Mouse (Mus musculus) heart, embryonic 11.5 days (tissue): ENCODE data around the gene Olig1. TPM values are rescaled to one million over a fixed set of nuclear protein-coding genes. Genes with fewer than 3 reads are reported as not detected.
A peak's percentile ranks its signal among the peaks of the same experiment; 100 is the strongest.

Experiments
- ATAC-seq: fragments of 200-750 bp; cut with Nextera tagmentation; replicated peaks from 2 replicates; pipeline ENCODE4 v1.8.0; 2017; ENCODE audit warnings: moderate library complexity; ENCODE audit not compliant: insufficient number of reproducible peaks, low FRiP score, low TSS enrichment
- H3K27ac ChIP-seq: fragments of 300-500 bp; sonication (generic); 2 replicates; pipeline ENCODE4 v1.5.1; 2014; ENCODE audit warnings: mild to moderate bottlenecking, low read depth, low read length
- H3K27me3 ChIP-seq: fragments of 300-500 bp; sonication (generic); 2 replicates; pipeline ENCODE4 v1.6.1; 2014; ENCODE audit warnings: mild to moderate bottlenecking, low read length, mixed read lengths; ENCODE audit not compliant: control insufficient read depth, insufficient read depth
- H3K36me3 ChIP-seq: fragments of 300-500 bp; sonication (generic); 2 replicates; pipeline ENCODE4 v1.6.1; 2014; ENCODE audit warnings: mild to moderate bottlenecking, low read length, moderate library complexity, mixed read lengths; ENCODE audit not compliant: control insufficient read depth, insufficient read depth
- H3K4me1 ChIP-seq: fragments of 300-500 bp; sonication (generic); 2 replicates; pipeline ENCODE4 v1.6.1; 2014; ENCODE audit warnings: low read length; ENCODE audit not compliant: control insufficient read depth, insufficient read depth
- H3K4me2 ChIP-seq: fragments of 300-500 bp; sonication (generic); 2 replicates; pipeline ENCODE4 v1.6.1; 2014; ENCODE audit warnings: mild to moderate bottlenecking, moderate library complexity
- H3K4me3 ChIP-seq: fragments of 300-500 bp; sonication (generic); 2 replicates; pipeline ENCODE4 v1.5.1; 2014; ENCODE audit warnings: low read depth, low read length
- H3K9ac ChIP-seq: fragments of 300-500 bp; sonication (generic); 2 replicates; pipeline ENCODE4 v1.6.1; 2014; ENCODE audit warnings: mild to moderate bottlenecking, low read depth, low read length, moderate library complexity
- H3K9me3 ChIP-seq: fragments of 300-500 bp; sonication (generic); replicated peaks from 2 replicates; pipeline ENCODE4 v1.6.1; 2016; ENCODE audit warnings: low read length; ENCODE audit not compliant: control insufficient read depth
- WGBS: fragments of 180-500 bp; shearing (Covaris S2); extraction: QIAGEN DNeasy Blood & Tissue Kit; methylation state at CpG from one replicate; pipeline ENCODE4 v1.1.7; 2014; ENCODE audit not compliant: insufficient replicate concordance; 5-methylcytosine and 5-hydroxymethylcytosine counted together
- polyA plus RNA-seq: library from polyadenylated mRNA; unstranded; fragments of >200 nt; fragmentation: Nextera tagmentation; extraction: Ambion mirVana; gene quantifications from 2 replicates; pipeline ENCODE4 v1.2.1, GENCODE M21; 2014

Olig1 gene
- polyA plus RNA-seq, 1 experiment from 2014 or later: not detected

DNA sequence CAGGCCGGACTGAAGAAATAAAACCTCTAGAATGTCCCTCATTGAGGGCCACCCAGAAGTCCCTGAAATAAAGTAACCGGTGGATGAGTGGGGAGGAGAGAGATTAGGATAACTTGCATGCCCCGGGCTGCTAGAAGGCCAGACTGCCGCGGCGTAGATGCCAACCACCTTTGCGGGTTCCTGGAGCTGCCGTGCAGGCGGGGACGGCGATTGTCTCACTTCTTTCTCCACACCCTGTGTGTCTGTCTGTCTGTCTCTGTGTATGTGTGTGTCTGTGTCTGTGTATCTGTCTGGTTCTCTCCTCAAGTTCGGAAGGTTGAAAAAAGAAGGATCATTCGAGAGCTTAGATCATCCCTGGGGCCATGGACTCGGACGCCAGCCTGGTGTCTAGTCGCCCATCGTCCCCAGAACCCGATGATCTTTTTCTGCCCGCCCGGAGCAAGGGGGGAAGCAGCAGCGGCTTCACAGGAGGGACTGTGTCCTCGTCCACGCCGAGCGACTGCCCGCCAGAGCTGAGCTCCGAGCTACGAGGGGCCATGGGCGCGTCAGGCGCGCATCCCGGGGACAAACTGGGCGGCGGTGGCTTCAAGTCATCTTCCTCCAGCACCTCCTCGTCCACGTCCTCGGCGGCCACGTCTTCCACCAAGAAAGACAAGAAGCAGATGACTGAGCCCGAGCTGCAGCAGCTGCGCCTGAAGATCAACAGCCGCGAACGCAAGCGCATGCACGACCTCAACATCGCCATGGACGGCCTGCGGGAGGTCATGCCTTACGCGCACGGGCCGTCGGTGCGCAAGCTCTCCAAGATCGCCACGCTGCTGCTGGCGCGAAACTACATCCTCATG is 43.3 kb upstream of the Olig1 start:
- Histone ChIP-seq H3K4me1 (peaks cover 19% of the 10 kb centered on the region), H3K27me3 (peaks cover 98% of the 10 kb centered on the region), H3K9ac (no peak overlapping the region), H3K4me3 (peak overlapping the region; percentile 18; the same call in 1 of the 2 replicates), H3K27ac (no peak overlapping the region), H3K36me3 (no peaks in the 10 kb centered on the region), H3K9me3 (no peaks in the 10 kb centered on the region), H3K4me2 (peak overlapping the region; percentile 35)
- no peak for ATAC-seq
- WGBS: 1% methylated on average over 60 of the region's 60 CpGs

DNA sequence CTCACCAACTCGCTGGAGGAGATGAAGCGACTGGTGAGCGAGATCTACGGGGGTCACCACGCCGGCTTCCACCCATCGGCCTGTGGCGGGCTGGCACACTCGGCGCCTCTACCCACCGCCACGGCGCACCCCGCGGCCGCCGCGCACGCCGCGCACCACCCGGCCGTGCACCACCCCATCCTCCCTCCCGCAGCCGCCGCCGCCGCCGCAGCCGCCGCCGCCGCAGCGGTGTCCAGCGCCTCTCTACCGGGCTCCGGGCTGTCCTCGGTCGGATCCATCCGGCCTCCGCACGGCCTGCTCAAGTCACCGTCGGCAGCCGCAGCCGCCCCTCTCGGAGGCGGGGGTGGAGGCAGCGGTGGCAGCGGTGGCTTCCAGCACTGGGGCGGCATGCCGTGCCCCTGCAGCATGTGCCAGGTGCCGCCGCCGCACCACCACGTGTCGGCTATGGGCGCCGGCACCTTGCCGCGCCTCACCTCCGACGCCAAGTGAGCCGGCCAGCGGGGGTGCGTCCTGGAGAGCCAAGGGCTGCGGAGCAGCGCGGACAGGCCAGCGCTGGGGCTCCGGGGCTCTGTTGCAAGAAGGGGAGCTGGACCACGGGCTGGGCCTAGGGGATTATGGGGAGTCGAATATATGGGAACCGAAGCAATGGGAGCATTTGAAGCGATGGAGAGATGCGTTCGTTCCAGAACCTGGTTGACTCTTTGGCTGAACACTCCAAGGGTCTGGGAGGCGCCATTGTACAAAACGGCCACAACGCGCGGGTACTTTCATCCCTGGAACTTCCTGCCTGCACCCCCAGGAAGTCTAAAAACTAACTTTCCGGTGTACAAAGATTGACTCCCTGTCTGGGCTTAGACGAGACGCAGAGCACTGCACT is 42.5 kb upstream of the Olig1 start:
- Histone ChIP-seq H3K9me3 (no peaks in the 10 kb centered on the region), H3K27me3 (peaks cover 98% of the 10 kb centered on the region), H3K4me2 (peak overlapping the region; percentile 35), H3K4me1 (peaks cover 19% of the 10 kb centered on the region), H3K9ac (no peak overlapping the region), H3K4me3 (peak overlapping the region; percentile 18; the same call in 1 of the 2 replicates), H3K36me3 (no peaks in the 10 kb centered on the region), H3K27ac (no peak overlapping the region)
- WGBS: 2% methylated on average over 82 of the region's 85 CpGs
- ATAC-seq: no peak

DNA sequence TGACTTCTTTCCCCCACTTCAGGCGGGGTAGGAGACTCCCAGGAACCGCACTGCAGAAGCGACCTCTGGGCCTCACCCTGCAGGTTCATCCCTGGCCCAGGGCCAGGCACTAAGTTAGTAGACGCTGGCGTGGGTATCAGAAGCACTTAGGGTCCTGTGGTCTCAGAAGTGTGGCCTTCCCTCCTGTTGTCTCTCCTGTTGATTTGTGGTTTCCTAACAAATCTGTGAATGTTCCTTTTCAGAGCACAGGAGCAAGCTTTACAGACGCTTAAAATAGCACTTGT is 41.9 kb upstream of the Olig1 start:
- H3K9ac ChIP-seq: no peak overlapping the region
- no peaks in the 10 kb centered on the region for H3K9me3 ChIP-seq
- no peak overlapping the region for H3K27ac ChIP-seq
- H3K4me1 ChIP-seq: peaks cover 17% of the 10 kb centered on the region
- H3K36me3 ChIP-seq: no peaks in the 10 kb centered on the region
- 4% methylated on average over 6 of the region's 6 CpGs for WGBS
- H3K27me3 ChIP-seq: peaks cover 98% of the 10 kb centered on the region
- H3K4me3 ChIP-seq: no peak overlapping the region
- no peak overlapping the region for H3K4me2 ChIP-seq
- no peak for ATAC-seq

DNA sequence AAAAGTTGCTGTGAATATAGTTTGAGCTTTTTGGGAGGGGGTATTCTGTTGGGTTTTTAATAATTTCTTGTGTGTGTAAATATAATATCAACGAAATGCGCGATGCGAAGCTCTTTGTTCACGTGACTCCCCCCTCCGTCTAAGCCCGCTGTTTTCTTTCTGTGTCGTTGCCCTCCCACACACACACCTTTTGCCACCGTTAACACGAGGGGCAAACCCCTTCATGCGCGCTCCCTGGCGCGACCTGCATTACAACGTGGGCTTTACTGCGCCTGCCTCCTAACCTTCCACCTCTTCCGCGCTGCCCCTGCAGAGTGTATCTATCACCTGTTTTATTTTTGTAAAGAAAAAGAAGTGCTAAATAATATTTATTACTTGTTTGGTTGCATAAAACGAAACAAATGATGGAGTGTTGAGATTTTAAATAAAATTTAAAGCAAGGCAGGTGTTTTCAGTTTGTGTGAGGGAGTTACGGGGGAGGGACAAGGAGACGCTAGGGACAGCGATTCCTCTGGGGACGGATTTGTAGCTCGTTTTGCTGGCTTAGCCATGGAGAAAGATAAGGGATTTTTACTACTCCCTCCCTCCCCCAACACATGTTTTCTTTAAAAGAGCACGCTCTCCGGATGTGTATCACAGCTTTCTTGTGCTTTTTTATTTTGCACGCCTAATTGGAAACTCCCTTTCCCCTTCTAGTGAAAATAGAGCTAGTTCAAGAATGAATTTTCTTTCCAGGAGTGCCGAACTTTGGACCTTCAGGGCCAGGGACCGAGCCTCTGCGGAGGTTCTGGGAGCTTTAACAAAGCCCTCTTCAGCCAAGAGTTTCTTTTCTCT is 41.1 kb upstream of the Olig1 start:
- no peak for ATAC-seq
- no peaks in the 10 kb centered on the region for H3K9me3 ChIP-seq
- no peak overlapping the region for H3K4me2 ChIP-seq
- WGBS: 3% methylated on average over 30 of the region's 30 CpGs
- H3K27me3 ChIP-seq: peaks cover 98% of the 10 kb centered on the region
- H3K4me1 ChIP-seq: peaks cover 13% of the 10 kb centered on the region
- no peak overlapping the region for H3K27ac ChIP-seq
- H3K9ac ChIP-seq: no peak overlapping the region
- H3K4me3 ChIP-seq: no peak overlapping the region
- H3K36me3 ChIP-seq: no peaks in the 10 kb centered on the region

DNA sequence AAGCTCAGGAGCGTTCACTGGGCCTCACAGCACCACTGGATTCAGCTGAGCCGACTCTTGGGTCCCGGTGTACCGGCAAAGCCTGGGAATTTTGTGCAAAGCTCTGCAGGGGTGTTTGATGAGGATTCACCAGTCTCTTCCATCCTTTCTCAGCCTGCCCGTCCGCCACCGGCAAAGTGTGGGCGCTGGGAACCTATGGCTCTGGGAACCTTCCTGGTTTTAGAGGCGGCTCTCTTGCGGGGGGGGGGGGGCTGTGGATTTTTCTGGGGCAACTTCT is 40.6 kb upstream of the Olig1 start:
- Histone ChIP-seq H3K27me3 (peaks cover 98% of the 10 kb centered on the region), H3K4me1 (peaks cover 13% of the 10 kb centered on the region), H3K36me3 (no peaks in the 10 kb centered on the region), H3K9me3 (no peaks in the 10 kb centered on the region), H3K27ac (no peak overlapping the region), H3K9ac (no peak overlapping the region), H3K4me2 (no peak overlapping the region), H3K4me3 (no peak overlapping the region)
- no peak for ATAC-seq
- 4% methylated on average over 10 of the region's 10 CpGs for WGBS

DNA sequence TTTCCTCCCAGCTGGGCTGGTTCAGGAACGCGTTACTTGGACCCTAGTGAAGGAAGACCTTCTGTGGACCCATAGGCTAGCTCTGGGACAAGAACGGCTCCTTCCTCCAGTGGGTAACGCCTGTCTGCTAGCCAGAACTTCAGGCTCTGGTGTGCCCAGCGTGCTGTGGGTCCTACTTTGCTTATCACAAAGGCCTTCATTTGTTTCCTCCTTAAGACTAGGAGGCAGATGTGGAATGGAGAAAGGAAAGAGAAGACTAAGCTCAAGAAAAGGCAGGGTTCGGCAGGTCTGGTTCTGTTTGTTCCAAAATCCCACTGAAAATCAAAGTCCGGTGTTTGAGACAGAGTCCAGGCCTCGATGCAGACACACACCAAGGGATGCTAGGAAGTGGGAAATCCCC is 39.9 kb upstream of the Olig1 start:
- H3K27ac ChIP-seq: no peak overlapping the region
- no peak for ATAC-seq
- H3K9me3 ChIP-seq: no peaks in the 10 kb centered on the region
- no peak overlapping the region for H3K4me2 ChIP-seq
- peaks cover 98% of the 10 kb centered on the region for H3K27me3 ChIP-seq
- no peaks in the 10 kb centered on the region for H3K36me3 ChIP-seq
- no peak overlapping the region for H3K4me3 ChIP-seq
- peaks cover 13% of the 10 kb centered on the region for H3K4me1 ChIP-seq
- 17% methylated on average over 8 of the region's 8 CpGs for WGBS
- H3K9ac ChIP-seq: no peak overlapping the region

DNA sequence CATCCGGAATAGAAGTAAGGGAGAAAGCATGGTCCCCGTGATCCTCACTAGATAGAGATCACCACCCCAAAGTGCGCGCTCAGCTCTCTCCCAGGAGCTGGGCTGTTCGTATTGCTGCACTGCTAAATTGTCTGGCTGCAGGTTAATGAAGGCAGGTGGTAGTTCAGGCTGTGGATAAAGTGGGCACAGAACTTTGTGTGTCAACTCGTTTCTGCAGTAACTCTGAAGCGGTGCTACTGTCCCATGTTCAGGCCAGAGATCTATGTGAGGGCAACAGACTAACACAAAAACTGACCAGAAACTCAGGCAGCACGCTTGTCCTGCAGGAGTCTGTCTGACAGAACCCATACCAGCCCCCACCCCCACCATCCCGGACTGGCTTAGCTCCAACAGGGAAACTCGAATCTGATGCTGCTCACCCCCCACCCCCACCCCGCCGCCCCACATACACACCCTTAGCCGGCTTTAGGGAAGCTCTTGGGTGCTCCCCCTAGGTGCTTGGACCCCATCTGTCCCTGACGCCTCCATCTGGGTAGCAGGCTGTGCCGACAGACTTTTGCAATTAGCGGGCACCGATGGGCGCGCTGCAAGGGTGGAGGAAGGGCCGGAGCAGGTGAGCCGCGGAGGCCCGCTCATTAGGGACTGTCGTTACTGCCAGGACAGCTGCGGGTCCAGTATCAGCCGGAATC is 37.6 kb upstream of the Olig1 start:
- Histone ChIP-seq H3K27me3 (peaks cover 97% of the 10 kb centered on the region), H3K9me3 (no peaks in the 10 kb centered on the region), H3K9ac (no peak overlapping the region), H3K4me1 (peaks cover 3% of the 10 kb centered on the region), H3K4me3 (no peak overlapping the region), H3K4me2 (no peak overlapping the region), H3K27ac (no peak overlapping the region), H3K36me3 (no peaks in the 10 kb centered on the region)
- WGBS: 5% methylated on average over 26 of the region's 26 CpGs
- ATAC-seq: no peak
